Mouse (Mus musculus) CH12.LX (cell line): ENCODE data around the gene Stag2. TPM values are rescaled to one million over a fixed set of nuclear protein-coding genes. Genes with fewer than 3 reads are reported as not detected.

ENCODE experiments used
- DNase-seq: peaks from one replicate; pipeline ENCODE4 v3.0.0-alpha.2; 2013; ENCODE audit errors: extremely low read depth
- H3K27ac ChIP-seq: 2 replicates; pipeline ENCODE4 v1.5.1; 2012; ENCODE audit warnings: low read depth, mild to moderate bottlenecking, control low read depth, moderate library complexity; ENCODE audit not compliant: insufficient read depth
- H3K27me3 ChIP-seq: replicated peaks from 2 replicates; pipeline ENCODE3; 2012; ENCODE audit warnings: inconsistent platforms
- H3K36me3 ChIP-seq, 2 experiments: replicated peaks in 1 of 2; 2 replicates each; pipeline versions ENCODE3 to v1.6.1; 2012; ENCODE audit warnings: inconsistent platforms in 1 of 2, low read length in 1 of 2, mild to moderate bottlenecking in 1 of 2, mixed read lengths in 1 of 2, moderate library complexity in 1 of 2; ENCODE audit not compliant: control insufficient read depth in 1 of 2, insufficient read depth in 1 of 2
- H3K4me1 ChIP-seq, 2 experiments: 2 replicates each; pipeline ENCODE4 v1.6.1; 2012; ENCODE audit warnings: inconsistent platforms in 1 of 2, moderate library complexity in 1 of 2; ENCODE audit not compliant: insufficient read depth in 2 of 2, control insufficient read depth in 1 of 2
- H3K4me2 ChIP-seq: 2 replicates; pipeline ENCODE4 v1.6.1; 2012; ENCODE audit warnings: low read depth, mild to moderate bottlenecking, control low read depth; ENCODE audit not compliant: poor library complexity, insufficient read depth, severe bottlenecking
- H3K4me3 ChIP-seq, 3 experiments: fragments of 150-350 bp in 1 of 3; sonication (generic) in 1 of 3; replicated peaks in 1 of 3; 2 replicates each; pipeline versions ENCODE3 to v1.5.1; 2011 to 2012; ENCODE audit warnings: low read depth in 2 of 3, low read length in 2 of 3, mild to moderate bottlenecking in 2 of 3, moderate library complexity in 2 of 3, control low read depth in 1 of 3, improper control_type of control experiment in 1 of 3, inconsistent platforms in 1 of 3, mixed read lengths in 1 of 3; ENCODE audit not compliant: poor library complexity in 1 of 3
- H3K79me2 ChIP-seq: replicated peaks from 2 replicates; pipeline ENCODE4 v1.6.1; 2012; ENCODE audit warnings: mild to moderate bottlenecking, moderate library complexity; ENCODE audit not compliant: control insufficient read depth, poor library complexity, insufficient read depth, severe bottlenecking; ENCODE audit errors: extremely low read depth
- H3K9ac ChIP-seq: 2 replicates; pipeline ENCODE4 v1.6.1; 2012; ENCODE audit warnings: low read depth, mild to moderate bottlenecking, control low read depth, moderate library complexity; ENCODE audit not compliant: insufficient read depth
- H3K9me3 ChIP-seq: replicated peaks from 2 replicates; pipeline ENCODE3; 2012; ENCODE audit warnings: low read length, inconsistent platforms, mixed read lengths
- CHD1 ChIP-seq: IDR thresholded peaks from 2 replicates; pipeline ENCODE4 v1.6.1; 2012; ENCODE audit warnings: low read depth, low read length, improper control_type of control experiment, inconsistent platforms
- E2F4 ChIP-seq: IDR thresholded peaks from 2 replicates; pipeline ENCODE4 v1.6.1; 2011; ENCODE audit warnings: low read depth, low read length, improper control_type of control experiment; ENCODE audit not compliant: insufficient replicate concordance
- ELF1 ChIP-seq: IDR thresholded peaks from 2 replicates; pipeline ENCODE4 v1.6.1; 2014; ENCODE audit warnings: low read depth, mild to moderate bottlenecking, inconsistent platforms, low read length, improper control_type of control experiment
- EP300 ChIP-seq: IDR thresholded peaks from 2 replicates; pipeline ENCODE4 v1.6.1; 2011; ENCODE audit warnings: low read length, improper control_type of control experiment
- HCFC1 ChIP-seq: IDR thresholded peaks from 2 replicates; pipeline ENCODE4 v1.6.1; 2012; ENCODE audit warnings: low read depth, mild to moderate bottlenecking, inconsistent platforms, low read length, improper control_type of control experiment
- KAT2A ChIP-seq: IDR thresholded peaks from 2 replicates; pipeline ENCODE4 v1.6.1; 2012; ENCODE audit warnings: low read length, improper control_type of control experiment, inconsistent platforms; ENCODE audit not compliant: insufficient replicate concordance
- MAFK ChIP-seq: IDR thresholded peaks from 2 replicates; pipeline ENCODE4 v1.6.1; 2011; ENCODE audit warnings: low read length, improper control_type of control experiment; ENCODE audit not compliant: insufficient replicate concordance
- MXI1 ChIP-seq: IDR thresholded peaks from 2 replicates; pipeline ENCODE4 v1.6.1; 2011; ENCODE audit warnings: mild to moderate bottlenecking, low read depth, low read length, improper control_type of control experiment
- NELFE ChIP-seq: IDR thresholded peaks from 2 replicates; pipeline ENCODE4 v1.6.1; 2011; ENCODE audit warnings: low read depth, low read length, improper control_type of control experiment
- NRF1 ChIP-seq: IDR thresholded peaks from 2 replicates; pipeline ENCODE4 v1.6.1; 2014; ENCODE audit warnings: low read depth, mild to moderate bottlenecking, inconsistent platforms, low read length, improper control_type of control experiment, moderate library complexity
- PAX5 ChIP-seq: IDR thresholded peaks from 2 replicates; pipeline ENCODE4 v1.6.1; 2012; ENCODE audit warnings: low read length, inconsistent platforms, mixed read lengths
- POLR2A ChIP-seq: IDR thresholded peaks from 2 replicates; pipeline ENCODE4 v1.6.1; 2011; ENCODE audit warnings: low read depth, mild to moderate bottlenecking, improper control_type of control experiment, low read length
- RAD21 ChIP-seq: IDR thresholded peaks from 2 replicates; pipeline ENCODE4 v1.6.1; 2011; ENCODE audit warnings: low read depth, mild to moderate bottlenecking, low read length, improper control_type of control experiment, moderate library complexity
- SIN3A ChIP-seq: IDR thresholded peaks from 2 replicates; pipeline ENCODE4 v1.6.1; 2012; ENCODE audit warnings: low read length, improper control_type of control experiment, inconsistent platforms
- SMC3 ChIP-seq: IDR thresholded peaks from 2 replicates; pipeline ENCODE4 v1.6.1; 2011; ENCODE audit warnings: low read depth, low read length, improper control_type of control experiment
- TBP ChIP-seq: conservative IDR thresholded peaks from 2 replicates; pipeline ENCODE4 v1.6.1; 2011; ENCODE audit warnings: low read depth, low read length, improper control_type of control experiment
- TCF12 ChIP-seq: IDR thresholded peaks from 2 replicates; pipeline ENCODE4 v1.6.1; 2014; ENCODE audit warnings: low read depth, mild to moderate bottlenecking, inconsistent platforms, low read length, improper control_type of control experiment
- USF1 ChIP-seq: IDR thresholded peaks from 2 replicates; pipeline ENCODE4 v1.6.1; 2014; ENCODE audit warnings: low read depth, mild to moderate bottlenecking, inconsistent platforms, low read length, improper control_type of control experiment
- USF2 ChIP-seq: conservative IDR thresholded peaks from 2 replicates; pipeline ENCODE4 v1.6.1; 2011; ENCODE audit warnings: low read depth, low read length, improper control_type of control experiment
- ZC3H11A ChIP-seq: IDR thresholded peaks from 2 replicates; pipeline ENCODE4 v1.6.1; 2012; ENCODE audit warnings: low read depth, mild to moderate bottlenecking, inconsistent platforms, low read length, improper control_type of control experiment
- ZMIZ1 ChIP-seq: IDR thresholded peaks from 2 replicates; pipeline ENCODE4 v1.6.1; 2012; ENCODE audit warnings: low read depth, mild to moderate bottlenecking, inconsistent platforms, low read length, improper control_type of control experiment
- ZNF384 ChIP-seq: IDR thresholded peaks from 2 replicates; pipeline ENCODE4 v1.6.1; 2012; ENCODE audit warnings: low read depth, low read length, improper control_type of control experiment, inconsistent platforms
- dilution Hi-C: fragments of 300-500 bp; cut with MboI; formaldehyde crosslinking; loops from 2 replicates; pipeline ENCODE4 v1.14.3; 2020; ENCODE audit warnings: low sequenced_read_pairs; ENCODE audit not compliant: extremely low pct_unique_long_range_greater_than_20kb, extremely low pct_ligation_motif_present
- in situ Hi-C: fragments of 300-500 bp; cut with MboI; formaldehyde crosslinking; loops from 3 replicates; pipeline ENCODE4 v1.14.3; 2019; ENCODE audit warnings: low sequenced_read_pairs, low pct_ligation_motif_present, low pct_unique_long_range_greater_than_20kb, mixed read lengths
- polyA plus RNA-seq: library from polyadenylated mRNA; unstranded; fragments of >175 nt; gene quantifications from 2 replicates; pipeline ENCODE4 v1.2.1, GENCODE M21; 2012; ENCODE audit warnings: low read depth; ENCODE audit not compliant: insufficient read length
- total RNA-seq, 2 experiments: library from RNA; depleted of rRNA; stranded (reverse); fragments of 300-350 nt in 1 of 2; fragments of >200 nt in 1 of 2; gene quantifications; 2 replicates each; pipeline ENCODE4 v1.2.3; 2012 to 2014

The Stag2 gene
- total and polyA plus RNA-seq, 3 experiments: 43.5 to 138 (median 48.9) TPM

- no peak overlapping the region for H3K4me3 ChIP-seq
- no peaks in the 10 kb centered on the region for H3K9me3 ChIP-seq
- H3K4me1 ChIP-seq: no peaks in the 10 kb centered on the region
- dilution Hi-C loops (no loop called here), in situ Hi-C loops (no loop called here)
- DNase-seq: no peak
- H3K36me3 ChIP-seq: no peaks in the 10 kb centered on the region
- H3K9ac ChIP-seq: no peak overlapping the region
- H3K4me2 ChIP-seq: no peak overlapping the region
- no peaks in the 10 kb centered on the region for H3K27me3 ChIP-seq
- peaks cover 29% of the 10 kb centered on the region for H3K79me2 ChIP-seq
- no peak overlapping the region for H3K27ac ChIP-seq
- no peak for TF ChIP-seq KAT2A
- TF ChIP-seq NELFE: no peak
- TF ChIP-seq HCFC1: no peak
- TF ChIP-seq USF2: no peak
- no peak for TF ChIP-seq NRF1
- TF ChIP-seq ZNF384: no peak
- no peak for TF ChIP-seq TCF12
- no peak for TF ChIP-seq TBP
These were observed 21.7 kb downstream of the Stag2 start for GRCm38 (mm10) chrX:42170811-42171210.

GRCm38 (mm10) chrX:42187590-42187989, 38.5 kb downstream of the Stag2 start:
- Histone ChIP-seq H3K27ac (no peak overlapping the region), H3K9ac (no peak overlapping the region), H3K4me2 (no peak overlapping the region), H3K27me3 (no peaks in the 10 kb centered on the region), H3K79me2 (peaks cover 30% of the 10 kb centered on the region), H3K36me3 (peaks cover 0 to 6% of the 10 kb centered on the region in 2 experiments), H3K4me3 (no peak overlapping the region), H3K9me3 (no peaks in the 10 kb centered on the region), H3K4me1 (no peaks in the 10 kb centered on the region; a peak in 1 of 4 replicates)
- in situ Hi-C loops (no loop called here), dilution Hi-C loops (no loop called here)
- TF ChIP-seq NRF1: no peak
- TF ChIP-seq HCFC1: no peak
- no peak for DNase-seq

GRCm38 (mm10) chrX:42188825-42189426, 39.8 kb downstream of the Stag2 start:
- Histone ChIP-seq H3K36me3 (peaks cover 0 to 6% of the 10 kb centered on the region in 2 experiments), H3K9ac (no peak overlapping the region), H3K9me3 (no peaks in the 10 kb centered on the region), H3K27ac (no peak overlapping the region), H3K27me3 (no peaks in the 10 kb centered on the region), H3K4me2 (no peak overlapping the region), H3K4me3 (no peak overlapping the region), H3K79me2 (peaks cover 27% of the 10 kb centered on the region), H3K4me1 (no peaks in the 10 kb centered on the region; a peak in 1 of 4 replicates)
- DNase-seq: no peak
- dilution Hi-C loops (no loop called here), in situ Hi-C loops (no loop called here)
- TF ChIP-seq RAD21 (no peak), ZMIZ1 (no peak), E2F4 (no peak), TBP (no peak), NRF1 (no peak), EP300 (no peak), CHD1 (no peak), HCFC1 (no peak), MAFK (no peak), SMC3 (no peak), KAT2A (no peak), PAX5 (no peak), ELF1 (no peak), SIN3A (no peak), ZC3H11A (no peak), USF1 (no peak), POLR2A (no peak), MXI1 (no peak), TCF12 (no peak)
